Mouse (Mus musculus) G1E-ER4 (cell line): ENCODE measurements around the gene Mtmr10. TPM values are rescaled to one million over a fixed set of nuclear protein-coding genes. Genes with fewer than 3 reads are reported as not detected.

Experiments used
- GATA1 ChIP-seq: IDR thresholded peaks from one replicate; pipeline ENCODE4 v1.8.0; 2012; ENCODE audit warnings: low read length, inconsistent platforms
- polyA plus RNA-seq: library from polyadenylated mRNA; stranded (reverse); fragments of >175 nt; gene quantifications from 2 replicates; pipeline ENCODE4 v1.2.3, GENCODE M21; 2012

Mtmr10 gene
- polyA plus RNA-seq: 3.2 and 3.3 TPM in 2 replicates

GRCm38 (mm10) chr7:64287414-64288091 lies at the start of gene Mtmr10:
TSS of gene Mtmr10 (plus strand) at chr7:64287653.
- no peak for TF ChIP-seq GATA1

GRCm38 (mm10) chr7:64237747-64238146 lies 49.7 kb upstream of the Mtmr10 start:
- no peak for TF ChIP-seq GATA1

GRCm38 (mm10) chr7:64238410-64239086 lies 48.9 kb upstream of the Mtmr10 start:
- TF ChIP-seq GATA1: no peak

- no peak for TF ChIP-seq GATA1
These were observed 48.2 kb upstream of the Mtmr10 start for GRCm38 (mm10) chr7:64239138-64239805.

- TF ChIP-seq GATA1: no peak
These were observed 47.6 kb upstream of the Mtmr10 start for GRCm38 (mm10) chr7:64239806-64240315.

- no peak for TF ChIP-seq GATA1
These were observed 45.0 kb upstream of the Mtmr10 start for GRCm38 (mm10) chr7:64242424-64242823.

- no peak for TF ChIP-seq GATA1
These were observed 43.1 kb upstream of the Mtmr10 start for GRCm38 (mm10) chr7:64244371-64244770.

- TF ChIP-seq GATA1: no peak
These were observed 40.7 kb upstream of the Mtmr10 start for GRCm38 (mm10) chr7:64246713-64247112.

GRCm38 (mm10) chr7:64248352-64248751 lies 39.1 kb upstream of the Mtmr10 start:
- no peak for TF ChIP-seq GATA1

- TF ChIP-seq GATA1: no peak
These were observed 37.7 kb upstream of the Mtmr10 start for GRCm38 (mm10) chr7:64249715-64250114.

GRCm38 (mm10) chr7:64250417-64250816 lies 37.0 kb upstream of the Mtmr10 start:
- TF ChIP-seq GATA1: no peak

- TF ChIP-seq GATA1: no peak
These were observed 33.7 kb upstream of the Mtmr10 start for GRCm38 (mm10) chr7:64253736-64254135.

- no peak for TF ChIP-seq GATA1
These were observed 21.8 kb upstream of the Mtmr10 start for GRCm38 (mm10) chr7:64265502-64266279.

GRCm38 (mm10) chr7:64266587-64266986 lies 20.9 kb upstream of the Mtmr10 start:
- no peak for TF ChIP-seq GATA1

- TF ChIP-seq GATA1: no peak
These were observed 15.5 kb upstream of the Mtmr10 start for GRCm38 (mm10) chr7:64271926-64272325.
